Mouse (Mus musculus) common myeloid progenitor, adult 5-6 weeks (primary cell): ENCODE measurements at regions not wholly inside any gene's neighbourhood (a gene's known extent, or its start where the extent isn't known, plus 50 kb on each side); places are given as distances from the start of the nearest gene placed in this dataset.

ENCODE experiments used
- ATAC-seq: replicated peaks from 2 replicates; pipeline ENCODE4 v1.8.0; 2016; ENCODE audit warnings: low read depth, mild to moderate bottlenecking, moderate TSS enrichment, inconsistent platforms; ENCODE audit not compliant: poor library complexity, severe bottlenecking

DNA sequence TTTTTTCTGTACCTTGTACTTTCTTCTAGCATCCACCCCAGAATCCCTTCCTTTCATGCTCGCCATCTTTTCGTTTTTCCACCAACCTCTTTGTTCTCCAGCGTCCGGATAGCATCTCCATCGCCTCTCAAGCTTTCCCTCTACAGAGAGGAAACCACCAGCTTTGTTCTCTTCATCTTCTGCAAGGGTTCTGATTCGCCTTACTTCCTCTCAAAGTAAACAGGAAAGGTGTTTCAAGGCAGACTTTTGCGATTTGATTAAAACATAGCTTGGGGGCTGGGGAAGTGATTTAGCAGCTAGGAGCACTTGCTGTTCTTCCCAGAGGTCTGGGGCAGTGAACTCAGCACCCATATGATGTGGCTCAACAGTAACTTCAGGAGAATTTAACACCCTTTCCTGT is 71.4 kb downstream of the Emp1 start:
- ATAC-seq: no peak

DNA sequence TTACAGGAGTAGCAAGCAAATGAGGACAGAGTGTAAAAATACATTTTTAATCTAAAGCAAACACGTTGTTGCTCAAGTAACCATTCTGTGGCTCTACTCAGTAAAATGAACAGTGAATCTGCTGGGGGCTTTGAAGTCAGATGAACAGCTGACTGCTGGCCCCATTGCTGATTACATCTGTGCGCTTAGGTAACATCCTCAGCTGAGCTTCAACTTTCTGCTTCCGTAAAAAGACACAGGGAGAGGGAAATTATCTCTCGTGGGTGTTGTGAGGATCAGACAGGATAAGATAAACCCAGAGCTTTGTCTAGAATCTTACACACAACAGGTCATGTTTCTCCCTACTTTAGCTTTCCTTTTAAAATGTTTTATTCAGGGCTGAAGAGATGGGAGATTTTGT is 74.0 kb downstream of the Emp1 start:
- ATAC-seq: no peak

DNA sequence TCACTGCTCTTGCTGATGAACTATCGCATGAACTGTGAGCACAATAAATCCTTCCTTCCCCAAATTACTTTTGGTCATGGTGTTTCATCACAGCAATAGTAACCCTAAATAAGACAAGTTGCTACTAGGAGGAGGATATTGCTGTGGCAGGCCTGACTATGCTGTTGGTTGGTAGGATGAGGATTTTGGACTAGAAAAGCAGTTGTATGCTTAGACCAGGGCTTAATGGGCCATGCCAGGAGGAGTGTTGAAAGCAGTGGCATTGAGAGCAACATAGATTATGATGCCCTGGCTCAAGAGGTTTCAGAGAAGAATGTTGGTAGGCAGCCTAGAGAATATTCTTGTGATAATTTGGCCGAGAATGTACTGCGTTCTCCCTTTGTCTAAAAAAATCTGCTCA is 75.9 kb downstream of the Emp1 start:
- no peak for ATAC-seq

DNA sequence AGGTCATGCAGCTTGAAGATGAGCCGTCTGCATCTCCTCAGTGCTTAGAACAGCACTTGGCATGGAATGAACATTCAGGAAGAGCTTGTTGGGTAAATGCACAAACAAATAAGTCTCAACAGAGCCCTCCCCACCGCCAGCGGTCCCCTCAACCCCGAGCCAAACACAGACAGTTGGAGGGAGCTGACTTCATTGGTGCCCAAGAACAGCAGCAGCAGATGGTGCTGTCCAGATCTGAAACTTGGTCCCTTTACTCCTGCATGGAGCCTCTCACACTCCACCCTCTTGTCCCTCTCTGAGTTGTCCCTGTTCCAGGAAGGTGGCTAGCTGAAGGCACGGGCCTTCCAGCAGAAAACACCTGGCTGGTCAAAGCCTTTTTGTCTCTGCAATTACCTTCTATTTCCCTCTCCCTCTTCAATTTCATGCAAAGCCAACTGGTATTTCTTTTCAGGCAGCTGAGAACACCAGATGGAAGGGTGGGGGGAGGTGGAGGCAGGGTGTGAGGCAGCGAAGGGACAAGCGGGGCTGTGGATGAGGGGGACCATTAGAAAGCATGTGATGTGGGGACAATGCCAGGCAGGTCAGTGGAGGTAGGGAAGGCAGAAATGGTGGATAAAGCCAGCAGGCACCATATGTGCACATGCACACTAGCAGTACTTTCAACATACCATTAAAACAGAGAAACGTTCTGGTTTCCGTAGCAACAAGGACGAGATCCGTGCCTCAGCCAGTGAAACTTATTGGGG is 79.0 kb downstream of the Emp1 start:
- no peak for ATAC-seq

DNA sequence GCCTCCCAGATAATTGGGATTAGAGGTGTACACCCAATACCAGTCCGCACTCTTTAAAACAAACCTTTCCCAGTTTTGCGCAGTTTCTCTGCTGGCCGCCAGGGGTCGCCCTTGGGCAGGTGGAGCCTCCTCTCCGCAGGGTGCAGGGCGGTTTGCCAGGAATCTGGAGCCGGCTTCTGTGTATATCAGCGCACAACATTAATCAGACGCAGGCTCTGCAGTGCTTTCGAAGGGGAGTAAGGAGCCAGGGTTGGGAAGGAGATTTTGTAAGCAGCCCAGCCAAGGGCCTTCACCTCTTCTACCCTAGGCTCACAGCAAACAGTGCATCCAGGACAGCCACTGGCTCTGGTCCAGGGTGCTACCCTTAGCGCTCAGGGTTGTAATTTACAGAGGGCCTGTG is 82.3 kb downstream of the Emp1 start:
- peak; percentile 90 for ATAC-seq

DNA sequence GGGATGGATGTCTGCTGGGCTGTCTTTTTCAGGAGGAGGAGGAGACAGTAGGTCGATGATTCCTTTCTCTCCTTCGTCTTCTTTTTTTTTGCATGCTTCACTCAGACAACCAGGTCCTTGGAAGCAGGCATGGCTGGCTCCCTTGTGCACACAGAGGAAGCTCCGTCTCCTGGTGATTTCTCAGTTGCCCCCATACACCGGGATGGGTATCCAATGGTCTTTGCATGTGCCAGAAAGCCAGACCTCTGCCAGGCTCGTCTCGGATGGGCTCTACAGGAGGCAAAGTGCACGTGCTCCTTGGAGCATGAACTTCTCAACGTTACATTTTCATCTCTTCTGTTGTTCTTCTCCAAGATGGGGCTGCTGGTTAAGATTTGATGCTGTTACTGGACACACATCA is 82.7 kb downstream of the Emp1 start:
- no peak for ATAC-seq

DNA sequence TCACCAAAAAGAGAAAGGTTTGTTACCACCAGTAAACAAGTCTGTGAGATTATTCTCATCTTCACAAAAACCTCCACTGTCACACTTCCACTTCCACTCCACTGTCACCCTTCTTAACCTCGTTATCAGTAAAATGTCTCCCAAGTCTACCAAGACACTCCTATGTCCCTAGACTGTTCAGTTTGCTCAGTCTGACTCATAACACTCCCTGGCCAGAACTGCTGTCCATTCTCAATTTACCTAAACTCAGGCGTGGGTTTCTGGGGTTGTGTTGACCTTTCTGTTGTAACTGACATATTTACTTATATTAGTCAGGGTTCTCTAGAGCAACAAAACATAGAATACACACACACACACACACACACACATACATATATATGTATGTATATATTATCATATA is 85.5 kb downstream of the Emp1 start:
- ATAC-seq: no peak

DNA sequence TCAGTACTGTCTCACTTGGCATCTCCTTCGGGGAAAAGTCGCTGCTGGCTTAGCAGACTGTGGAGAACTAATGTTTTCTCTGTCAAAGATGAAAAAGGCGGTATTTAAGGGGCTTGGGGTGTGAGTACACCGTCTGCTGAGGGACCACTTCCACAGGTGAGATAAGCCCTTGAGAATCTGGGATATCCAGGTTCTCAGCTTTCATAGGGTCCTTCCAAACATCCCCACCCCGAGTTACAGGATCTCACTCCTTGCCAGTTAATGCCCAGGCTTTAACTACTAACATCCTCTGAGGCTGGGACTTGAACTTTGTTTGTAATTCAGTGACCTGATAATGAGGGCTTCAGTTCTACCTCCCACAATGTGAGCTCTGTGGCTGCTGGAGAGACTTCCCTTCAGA is 86.9 kb downstream of the Emp1 start:
- ATAC-seq: no peak

DNA sequence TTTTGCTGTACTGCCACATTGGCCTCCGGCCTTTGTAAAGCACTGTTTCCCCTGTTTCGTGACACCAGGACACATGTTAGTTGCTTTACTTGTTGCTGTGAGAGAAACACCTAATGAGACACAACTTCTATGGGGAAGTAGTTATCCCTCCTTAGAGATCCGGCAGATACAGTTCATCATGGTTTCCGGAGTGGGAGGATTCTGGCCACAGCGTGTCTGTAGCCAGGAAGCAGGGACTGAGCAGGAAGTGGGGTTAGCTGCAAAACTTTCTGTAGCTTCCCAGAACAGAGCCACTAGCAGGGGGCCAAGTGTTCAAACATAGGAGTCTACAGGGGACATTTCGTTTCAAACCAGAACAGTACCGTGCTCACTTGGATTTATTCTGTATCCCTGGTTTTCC is 88.2 kb downstream of the Emp1 start:
- peak; percentile 98 for ATAC-seq

DNA sequence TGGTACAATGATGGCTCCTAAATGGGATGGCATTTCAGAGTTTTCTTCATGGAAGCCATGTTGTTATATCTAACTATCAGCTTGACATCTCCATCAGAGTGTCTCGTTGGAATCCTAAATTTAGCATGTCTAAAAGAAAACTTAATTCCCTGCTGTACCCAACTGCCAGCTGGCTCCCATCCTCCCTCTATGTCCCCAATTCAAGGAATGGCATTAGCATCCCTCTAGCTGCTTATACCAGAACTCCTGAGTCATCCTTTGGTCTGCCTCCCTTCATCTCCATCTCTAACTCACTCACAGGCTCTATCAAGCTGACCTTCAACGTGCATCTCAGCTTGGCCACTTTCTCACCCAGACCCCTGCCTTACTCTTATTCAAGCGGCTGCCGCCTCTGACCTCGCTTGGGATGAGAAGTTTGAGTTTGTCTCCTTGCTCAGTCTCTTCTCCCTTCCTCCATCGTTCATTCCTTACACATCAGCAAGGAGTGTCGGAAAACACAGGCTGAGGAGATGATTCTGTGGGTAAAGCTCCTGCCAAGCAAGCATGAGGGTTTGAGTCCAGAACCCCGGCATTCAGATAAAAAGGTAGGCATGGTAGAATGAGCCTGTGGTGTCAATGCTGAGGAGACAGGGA is 88.9 kb downstream of the Emp1 start:
- no peak for ATAC-seq

DNA sequence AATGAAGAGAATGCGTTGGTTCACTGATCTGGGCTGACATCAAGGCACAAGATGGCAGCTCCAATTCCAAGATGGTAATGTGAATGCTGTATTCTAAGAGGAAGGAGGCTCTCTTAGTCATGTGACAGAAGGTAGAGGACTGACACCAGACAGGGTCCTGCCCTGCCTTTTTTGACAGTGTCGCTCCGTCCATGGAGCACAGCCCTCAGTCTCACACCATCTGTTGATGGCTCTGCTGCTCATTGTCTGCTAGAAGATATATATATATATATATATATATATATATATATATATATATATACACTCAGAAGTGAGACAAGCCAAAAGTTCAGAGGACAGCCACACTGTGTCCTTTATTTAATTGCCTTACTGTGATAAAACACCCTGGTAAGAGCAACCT is 90.7 kb downstream of the Emp1 start:
- ATAC-seq: no peak

DNA sequence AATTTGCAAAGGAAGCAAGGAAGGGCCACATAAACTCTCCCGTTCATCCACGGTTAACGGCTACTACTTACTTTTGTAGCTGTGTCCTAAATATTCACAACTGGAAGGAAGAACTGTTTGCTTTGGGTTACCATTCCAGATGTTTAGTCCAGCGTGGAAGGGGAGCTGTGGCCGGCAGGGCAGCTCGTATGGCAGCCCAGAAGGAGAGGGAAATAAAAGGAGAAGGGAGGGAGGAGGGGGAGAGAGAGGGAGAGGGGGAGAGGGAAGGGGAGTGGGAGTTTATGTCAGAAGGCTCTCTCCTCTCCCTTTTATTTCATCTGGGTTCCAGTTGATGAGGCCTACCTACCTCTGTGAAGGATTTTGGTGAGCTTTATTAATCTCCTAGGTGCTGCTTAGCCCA is 110.2 kb downstream of the Emp1 start:
- no peak for ATAC-seq

DNA sequence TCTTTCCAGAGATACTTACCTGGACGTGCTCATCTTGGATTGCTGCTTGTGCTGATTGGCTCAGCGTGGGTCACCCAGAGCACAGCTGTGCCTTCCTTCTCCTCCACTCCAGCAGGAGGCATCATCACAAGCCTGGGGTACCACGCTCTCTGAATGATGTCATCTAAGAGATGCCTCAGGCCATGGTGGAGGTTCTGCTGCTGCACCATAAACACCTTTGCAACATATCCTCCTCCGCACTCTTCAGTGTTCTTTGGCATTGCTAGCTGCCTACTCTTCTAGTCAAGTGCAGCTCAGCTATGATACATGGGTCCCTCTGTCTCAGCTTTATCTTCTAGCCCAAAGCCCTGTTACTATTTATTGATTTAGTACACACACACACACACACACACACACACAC is 110.8 kb downstream of the Emp1 start:
- ATAC-seq: no peak

DNA sequence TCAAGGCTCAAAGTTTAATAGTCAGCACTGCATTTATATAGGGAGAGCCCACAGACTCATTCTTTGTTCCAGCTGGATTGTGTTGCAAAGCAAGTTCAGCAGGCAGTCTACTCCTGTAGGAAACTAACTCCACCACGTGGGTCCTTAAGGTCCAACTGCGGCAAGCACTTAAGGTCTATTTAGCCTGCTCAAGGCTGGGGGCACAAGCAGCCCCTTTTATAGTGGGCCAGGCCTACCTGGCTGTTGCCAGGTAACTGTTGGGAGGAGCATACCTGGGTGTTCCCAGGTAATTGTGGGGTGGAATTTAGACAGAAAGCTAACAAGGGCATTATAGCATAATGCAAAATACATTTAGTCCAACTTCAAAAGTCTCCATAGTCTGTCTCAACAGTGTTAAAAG is 126.5 kb downstream of the Emp1 start:
- ATAC-seq: no peak

DNA sequence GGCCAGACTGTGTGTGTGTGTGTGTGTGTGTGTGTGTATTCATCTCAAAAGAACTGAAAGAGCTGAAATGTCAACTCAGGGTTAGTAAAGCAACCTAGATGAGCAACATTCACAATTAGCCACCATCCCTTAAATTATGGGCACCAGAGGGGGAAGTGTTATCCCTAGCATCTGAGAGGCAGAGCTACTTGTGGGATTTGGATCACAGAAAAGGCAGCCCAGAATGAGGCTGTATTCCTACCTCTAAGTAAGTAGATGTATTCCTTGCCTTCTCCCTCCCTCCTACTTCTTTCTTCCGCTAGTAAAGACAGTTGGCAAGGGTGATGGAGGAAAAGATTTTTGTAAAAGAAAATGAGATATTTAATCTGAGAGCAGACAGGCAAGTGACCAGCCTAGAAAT is 131.6 kb downstream of the Emp1 start:
- no peak for ATAC-seq

DNA sequence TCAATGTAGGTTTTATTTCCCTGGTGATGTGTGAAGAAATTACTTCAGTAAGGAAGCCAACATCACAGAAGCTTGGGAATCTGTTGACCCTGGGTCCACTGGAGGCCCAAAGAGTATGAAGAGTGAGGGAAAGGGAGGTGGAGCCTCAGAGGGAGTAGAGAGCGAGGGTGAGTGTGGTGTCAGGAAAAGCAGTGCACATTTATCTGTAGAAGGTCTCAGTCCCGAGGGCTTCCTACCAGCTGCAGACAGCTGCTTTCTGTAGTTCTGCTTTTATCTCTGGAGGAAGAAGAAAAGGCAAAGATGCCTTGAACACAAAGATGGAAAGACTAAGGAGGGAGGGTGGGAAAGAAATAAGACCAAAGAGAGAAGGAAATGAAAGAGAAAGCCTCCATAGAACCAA is 133.5 kb downstream of the Emp1 start:
- no peak for ATAC-seq

DNA sequence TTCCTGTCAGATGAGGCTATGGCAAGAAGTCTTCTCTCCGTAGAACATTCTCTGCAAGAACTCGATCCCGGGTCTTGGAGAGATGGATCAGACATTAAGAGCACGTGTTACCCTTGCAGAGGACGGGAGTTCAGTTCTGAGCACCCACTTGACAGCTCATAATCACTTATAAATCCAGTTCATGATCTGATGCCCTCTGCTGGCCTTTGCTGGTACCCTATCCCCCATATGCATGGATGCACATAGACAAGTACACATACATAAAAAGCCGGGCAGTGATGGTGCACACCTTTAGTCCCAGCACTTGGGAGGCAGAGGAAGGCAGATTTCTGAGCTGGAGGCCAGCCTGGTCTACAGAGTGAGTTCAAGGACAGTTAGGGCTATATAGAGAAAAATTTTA is 136.2 kb downstream of the Emp1 start:
- ATAC-seq: no peak

DNA sequence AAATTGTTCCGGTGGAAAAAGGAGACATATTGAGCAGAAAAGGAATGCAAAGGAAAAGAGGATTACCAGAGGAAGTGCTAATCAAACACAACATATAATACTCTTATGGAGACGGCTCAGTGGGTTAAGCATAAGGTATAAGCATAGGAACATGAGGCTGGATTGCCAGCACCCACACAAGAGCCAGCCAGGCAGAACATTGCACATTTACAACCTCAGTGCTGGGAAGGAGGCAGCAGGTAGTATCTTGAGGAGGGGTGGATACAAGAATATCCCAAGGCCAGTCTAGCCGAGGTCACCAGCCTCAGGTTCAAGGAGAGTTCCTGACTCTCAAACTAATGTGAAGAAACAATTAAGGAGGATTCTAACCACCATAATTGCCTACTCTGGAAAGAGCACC is 138.0 kb downstream of the Emp1 start:
- ATAC-seq: no peak

DNA sequence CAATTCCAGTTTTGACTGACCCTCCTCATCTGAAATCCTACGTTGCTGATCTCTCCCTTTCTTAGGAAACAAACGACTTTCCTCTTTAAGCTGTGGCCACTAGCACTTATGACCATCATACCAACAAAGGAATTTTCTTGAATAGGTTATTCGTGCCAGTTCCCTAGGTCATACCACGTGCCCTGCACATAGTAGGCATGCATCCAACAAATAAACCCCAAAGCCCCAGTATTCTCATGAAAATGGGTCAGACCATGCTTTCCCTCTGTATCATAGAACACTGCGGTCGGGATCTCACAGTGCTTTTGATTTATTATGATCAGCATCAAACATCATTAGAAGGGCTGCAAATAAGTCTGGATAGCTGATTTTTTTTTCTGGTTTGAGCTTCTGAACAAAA is 139.4 kb downstream of the Emp1 start:
- ATAC-seq: no peak

DNA sequence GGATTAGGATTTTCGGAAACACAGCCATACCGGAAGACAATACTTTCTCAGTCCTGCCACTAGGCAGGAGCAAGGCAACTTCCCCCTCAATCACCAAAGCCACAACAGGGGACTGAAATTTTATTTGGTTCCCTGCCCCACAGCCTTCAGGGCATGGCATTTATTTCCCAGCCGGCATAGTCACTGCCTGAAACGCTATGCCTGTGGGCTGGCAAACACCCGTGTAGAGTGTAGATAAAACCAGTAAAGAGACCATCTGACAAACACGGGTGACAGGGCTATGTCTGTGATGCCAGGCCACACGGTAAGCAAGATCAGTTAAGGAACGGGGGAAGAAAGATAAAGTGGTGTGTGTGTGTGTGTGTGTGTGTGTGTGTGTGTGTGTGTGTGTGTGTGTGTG is 140.1 kb downstream of the Emp1 start:
- peak; percentile 76 for ATAC-seq

DNA sequence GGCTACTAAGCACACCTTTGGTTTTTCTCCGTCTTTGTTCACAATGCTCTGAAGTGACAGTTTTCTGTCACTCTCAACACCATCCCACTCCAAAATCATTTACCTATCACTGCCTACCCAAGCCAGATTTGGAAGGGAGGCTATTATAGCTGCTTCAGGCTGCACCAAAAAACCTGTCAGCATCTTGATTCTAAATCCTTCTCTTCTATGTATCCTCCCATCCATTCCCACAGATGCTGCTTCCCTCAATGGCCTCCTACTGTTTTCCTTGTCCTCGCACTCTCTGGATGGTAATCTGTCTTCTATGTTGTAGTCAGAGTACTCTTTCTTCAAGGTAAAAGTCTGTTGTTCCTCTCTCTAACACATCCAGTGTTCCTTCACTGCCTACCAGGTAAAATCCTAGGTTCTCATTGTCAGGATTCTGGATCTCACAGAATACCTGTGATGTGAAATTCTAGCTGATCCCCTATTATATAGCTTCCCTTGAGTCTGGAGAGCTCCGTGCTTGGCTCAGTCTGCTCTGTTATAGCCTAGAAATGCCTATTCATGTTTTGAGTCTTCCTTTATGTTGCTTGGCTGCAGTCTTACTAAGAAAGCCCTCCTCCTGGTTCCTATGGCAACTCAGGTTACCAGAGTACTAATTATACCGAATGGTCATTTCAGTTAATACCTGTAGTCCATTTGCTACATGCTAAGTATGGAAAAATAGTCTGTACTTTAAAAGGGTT is 156.5 kb downstream of the Emp1 start:
- no peak for ATAC-seq

DNA sequence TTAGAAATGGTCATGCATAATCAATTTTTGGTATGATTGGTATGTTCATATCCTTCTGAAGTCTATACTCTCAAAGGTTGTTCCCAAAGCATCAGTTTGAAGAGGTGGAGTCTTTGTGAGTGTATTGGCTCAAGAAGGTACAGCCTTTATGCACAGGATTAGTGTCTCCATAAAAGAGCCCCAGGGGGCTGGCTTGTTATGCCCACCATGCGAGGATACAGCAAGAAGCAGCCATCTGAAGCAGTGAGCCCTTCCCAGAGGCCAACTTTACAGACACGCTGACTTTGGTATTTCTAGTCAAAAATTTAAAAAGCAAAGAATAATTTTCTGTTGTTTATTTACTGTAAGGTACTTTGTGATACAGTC is 157.1 kb downstream of the Emp1 start:
- no peak for ATAC-seq
